Mouse (Mus musculus): Measurements from ENCODE around the gene Ncdn.

DNA sequence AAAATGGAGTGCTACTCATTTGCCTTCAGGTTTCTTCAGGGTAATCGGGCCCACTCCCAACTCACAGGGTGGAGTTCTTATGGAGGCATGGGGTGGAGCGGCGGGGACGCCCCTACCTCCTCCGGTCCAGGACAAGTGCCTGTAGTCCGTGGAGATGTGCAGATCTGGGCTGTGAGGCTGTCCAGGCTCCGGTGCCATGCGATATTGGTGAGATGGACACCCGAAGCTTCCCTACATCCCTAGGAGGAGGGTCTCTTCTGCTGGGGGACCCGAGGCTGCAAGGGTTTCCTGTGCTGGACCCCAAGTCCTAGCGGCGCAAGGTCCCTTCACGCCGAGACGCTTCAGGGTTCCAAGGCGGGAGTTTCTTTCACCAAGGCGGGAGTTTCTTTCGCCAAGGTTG lies 21.1 kb downstream of the Ncdn start:
- no peak for TF ChIP-seq CTCF (IDR thresholded peaks at IDR 0.05; ENCODE audit: low read depth)
- TF ChIP-seq EP300 (IDR thresholded peaks at IDR 0.05; ENCODE audit: low read depth): no peak

All from liver, embryonic 14.5 days (tissue).